Mouse (Mus musculus) heart, embryonic 10.5 days (tissue): ENCODE measurements at regions not wholly inside any gene's neighbourhood (a gene's known extent, or its start where the extent isn't known, plus 50 kb on each side); places are given as distances from the start of the nearest gene placed in this dataset.

Experiments used
- DNase-seq: peaks from one replicate; pipeline ENCODE4 v3.0.0-alpha.2; 2017; ENCODE audit warnings: low spot score
- H3K27ac ChIP-seq: fragments of 300-500 bp; sonication (generic); 2 replicates; pipeline ENCODE4 v1.5.1; 2016; ENCODE audit warnings: mild to moderate bottlenecking
- H3K27me3 ChIP-seq: fragments of 300-500 bp; sonication (generic); 2 replicates; pipeline ENCODE4 v1.6.1; 2016; ENCODE audit warnings: mild to moderate bottlenecking; ENCODE audit not compliant: poor library complexity, insufficient read depth, severe bottlenecking
- H3K36me3 ChIP-seq: fragments of 300-500 bp; sonication (generic); 2 replicates; pipeline ENCODE4 v1.6.1; 2016; ENCODE audit warnings: mild to moderate bottlenecking, moderate library complexity
- H3K4me1 ChIP-seq: fragments of 300-500 bp; sonication (generic); 2 replicates; pipeline ENCODE4 v1.6.1; 2016; ENCODE audit warnings: mild to moderate bottlenecking
- H3K4me3 ChIP-seq: fragments of 300-500 bp; sonication (generic); 2 replicates; pipeline ENCODE4 v1.5.1; 2016; ENCODE audit warnings: mild to moderate bottlenecking, moderate library complexity
- H3K9me3 ChIP-seq: fragments of 300-500 bp; sonication (generic); 2 replicates; pipeline ENCODE4 v1.6.1; 2016; ENCODE audit warnings: mild to moderate bottlenecking, moderate library complexity
- WGBS: fragments of 180-500 bp; shearing (Covaris S2); methylation state at CpG from one replicate; pipeline ENCODE4 v1.1.7; 2016; 5-methylcytosine and 5-hydroxymethylcytosine counted together

- H3K4me1 ChIP-seq: no peaks in the 10 kb centered on the region
- H3K4me3 ChIP-seq: no peak overlapping the region
- H3K27me3 ChIP-seq: peaks cover 13% of the 10 kb centered on the region; the same call in 1 of the 2 replicates
- no peak overlapping the region for H3K27ac ChIP-seq
- DNase-seq: no peak
- WGBS: 74% methylated on average over 2 of the region's 2 CpGs
- H3K36me3 ChIP-seq: no peaks in the 10 kb centered on the region
- no peaks in the 10 kb centered on the region for H3K9me3 ChIP-seq
Observed at GRCm38 (mm10) chr13:72258794-72259193, 295.3 kb upstream of the Irx1 start.

DNA sequence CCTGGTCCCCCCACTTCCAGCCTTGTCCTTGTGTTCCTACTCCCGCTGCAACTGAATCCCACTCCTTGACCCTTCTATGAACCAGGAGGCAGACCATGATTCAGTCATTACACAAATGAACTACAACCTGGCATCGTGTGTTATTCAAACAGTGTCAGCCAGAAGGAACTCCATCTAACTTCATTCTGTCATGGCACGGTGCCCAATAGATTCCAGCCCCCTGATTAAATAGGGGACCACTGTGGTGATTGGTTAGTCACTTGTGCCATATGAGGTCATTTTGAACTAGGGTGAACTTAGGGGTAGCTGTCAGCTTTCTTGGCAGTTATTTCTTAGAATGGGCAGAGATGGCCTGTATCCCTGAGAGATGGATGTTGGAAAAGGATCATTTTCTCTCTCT, 300.9 kb upstream of the Irx1 start:
- no peak for DNase-seq
- H3K27ac ChIP-seq: no peak overlapping the region
- no peaks in the 10 kb centered on the region for H3K36me3 ChIP-seq
- H3K4me3 ChIP-seq: no peak overlapping the region
- peaks cover 13% of the 10 kb centered on the region; the same call in 1 of the 2 replicates for H3K27me3 ChIP-seq
- H3K9me3 ChIP-seq: no peaks in the 10 kb centered on the region
- H3K4me1 ChIP-seq: no peaks in the 10 kb centered on the region
- 85% methylated on average over 3 of the region's 3 CpGs for WGBS

DNA sequence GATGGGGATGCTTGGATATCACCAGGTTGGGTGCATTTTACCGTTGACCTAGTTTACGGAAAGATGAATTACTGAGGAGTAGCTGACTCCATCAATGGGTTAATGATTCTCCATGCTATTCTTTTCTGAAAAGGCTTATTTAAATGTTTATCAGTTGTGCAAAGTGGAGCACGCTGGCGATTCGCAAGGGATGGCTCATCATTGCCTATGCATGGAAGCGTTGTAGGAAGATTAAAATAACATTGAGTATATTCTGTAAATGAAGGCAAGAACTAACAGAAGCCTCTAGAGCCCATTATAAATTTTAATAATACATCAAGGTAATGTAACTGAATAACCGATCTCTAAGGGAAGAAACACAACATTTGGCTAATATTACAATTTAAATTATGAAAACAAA, 301.6 kb upstream of the Irx1 start:
- H3K9me3 ChIP-seq: no peaks in the 10 kb centered on the region
- 88% methylated on average over 7 of the region's 7 CpGs for WGBS

DNA sequence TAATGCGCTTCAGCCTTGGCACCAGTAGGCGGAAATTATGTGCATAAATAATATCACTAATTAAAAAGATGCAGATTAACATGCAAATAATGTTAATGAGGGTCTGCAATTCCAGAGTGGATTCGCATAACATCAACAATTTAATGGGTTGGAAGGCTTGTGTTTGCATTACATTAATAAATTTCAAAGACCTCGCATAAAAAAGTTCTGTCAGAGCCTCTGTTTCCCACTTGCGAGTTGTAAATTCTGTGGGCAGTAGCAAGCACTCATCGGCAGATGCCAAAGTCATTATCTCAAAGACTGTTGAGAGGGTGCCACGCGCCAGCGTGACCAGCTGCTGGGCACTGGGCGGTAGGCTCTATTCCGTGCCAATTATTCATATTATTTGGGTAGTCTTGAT, 302.1 kb upstream of the Irx1 start:
- Histone ChIP-seq H3K27ac (no peak overlapping the region), H3K4me1 (no peaks in the 10 kb centered on the region), H3K4me3 (no peak overlapping the region), H3K36me3 (no peaks in the 10 kb centered on the region), H3K9me3 (no peaks in the 10 kb centered on the region), H3K27me3 (peaks cover 13% of the 10 kb centered on the region; the same call in 1 of the 2 replicates)
- DNase-seq: no peak
- 88% methylated on average over 11 of the region's 11 CpGs for WGBS

More for the DNA sequence above, 301.6 kb upstream of the Irx1 start:
- Histone ChIP-seq H3K36me3 (no peaks in the 10 kb centered on the region), H3K4me1 (no peaks in the 10 kb centered on the region), H3K27ac (no peak overlapping the region), H3K4me3 (no peak overlapping the region), H3K27me3 (peaks cover 13% of the 10 kb centered on the region; the same call in 1 of the 2 replicates)
- no peak for DNase-seq

DNA sequence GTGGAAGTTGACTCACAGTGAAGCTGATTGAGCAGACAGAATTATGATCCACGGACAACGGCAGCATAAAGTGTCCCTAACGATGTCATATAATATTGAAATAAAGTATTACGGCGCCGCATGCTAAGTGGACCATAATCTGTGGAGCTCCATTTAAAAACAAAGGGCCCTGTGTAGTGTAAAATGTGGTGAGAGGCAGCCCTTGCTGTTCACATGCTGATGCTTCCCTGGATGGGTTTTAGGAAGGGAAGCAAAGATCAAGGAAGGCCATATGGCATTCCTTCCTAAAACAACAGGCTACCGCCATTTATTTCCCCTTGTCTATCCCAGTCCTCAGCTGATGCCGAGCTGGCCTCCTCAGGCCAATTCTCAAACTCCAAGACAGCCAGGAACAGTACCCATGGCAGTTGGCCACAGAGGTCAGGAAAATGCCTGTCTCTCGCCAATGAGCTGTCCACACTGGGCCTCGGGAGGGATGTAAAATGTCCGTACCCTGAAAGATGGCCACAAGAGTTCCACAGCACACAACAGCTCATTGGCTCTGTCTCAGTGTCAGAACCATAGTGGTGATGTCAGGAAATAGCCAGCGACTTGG, 302.7 kb upstream of the Irx1 start:
- peaks cover 13% of the 10 kb centered on the region; the same call in 1 of the 2 replicates for H3K27me3 ChIP-seq
- H3K9me3 ChIP-seq: no peaks in the 10 kb centered on the region
- no peak overlapping the region for H3K4me3 ChIP-seq
- H3K36me3 ChIP-seq: no peaks in the 10 kb centered on the region
- H3K27ac ChIP-seq: no peak overlapping the region
- H3K4me1 ChIP-seq: no peaks in the 10 kb centered on the region
- no peak for DNase-seq
- WGBS: 82% methylated on average over 12 of the region's 12 CpGs

GRCm38 (mm10) chr13:72280343-72280742, 316.8 kb upstream of the Irx1 start:
- Histone ChIP-seq H3K27me3 (no peaks in the 10 kb centered on the region), H3K36me3 (no peaks in the 10 kb centered on the region), H3K4me3 (no peak overlapping the region), H3K27ac (no peak overlapping the region), H3K4me1 (peaks cover 3% of the 10 kb centered on the region; the same call in 1 of the 2 replicates), H3K9me3 (no peaks in the 10 kb centered on the region)
- no peak for DNase-seq
- 28% methylated on average over 2 of the region's 2 CpGs for WGBS

DNA sequence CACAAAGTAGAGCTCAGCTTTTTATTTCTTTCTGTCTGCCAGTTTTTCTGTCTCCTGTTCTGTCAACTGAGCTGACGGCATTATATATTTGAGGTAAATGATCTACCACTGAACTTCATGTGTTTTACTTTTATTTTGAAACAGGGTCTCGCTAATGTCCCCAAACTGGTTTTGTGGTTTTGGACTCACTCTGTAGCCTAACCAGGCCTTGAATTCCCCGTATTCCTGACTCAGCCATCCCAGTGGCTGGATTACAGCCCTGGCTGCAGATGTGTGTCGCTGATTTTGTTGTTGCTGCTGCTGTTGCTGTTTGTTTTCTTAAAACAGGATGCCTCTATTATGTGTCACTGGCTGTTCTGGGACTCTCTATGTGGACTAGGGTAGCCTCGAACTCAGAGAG, 317.3 kb upstream of the Irx1 start:
- DNase-seq: no peak
- no peak overlapping the region for H3K4me3 ChIP-seq
- 84% methylated on average over 5 of the region's 5 CpGs for WGBS
- H3K27ac ChIP-seq: no peak overlapping the region
- peaks cover 3% of the 10 kb centered on the region; the same call in 1 of the 2 replicates for H3K4me1 ChIP-seq
- no peaks in the 10 kb centered on the region for H3K27me3 ChIP-seq
- H3K9me3 ChIP-seq: no peaks in the 10 kb centered on the region
- no peaks in the 10 kb centered on the region for H3K36me3 ChIP-seq

GRCm38 (mm10) chr13:72282764-72283163, 319.2 kb upstream of the Irx1 start:
- Histone ChIP-seq H3K4me1 (peaks cover 3% of the 10 kb centered on the region; the same call in 1 of the 2 replicates), H3K4me3 (no peak overlapping the region), H3K36me3 (no peaks in the 10 kb centered on the region), H3K27me3 (0 out of 2 replicates have a peak, but pooled peaks cover 5% of the 10 kb centered on the region), H3K27ac (no peak overlapping the region), H3K9me3 (no peaks in the 10 kb centered on the region)
- 74% methylated on average over 3 of the region's 3 CpGs for WGBS
- DNase-seq: no peak

- Histone ChIP-seq H3K27me3 (0 out of 2 replicates have a peak, but pooled peaks cover 5% of the 10 kb centered on the region), H3K4me1 (peaks cover 3% of the 10 kb centered on the region; the same call in 1 of the 2 replicates), H3K36me3 (no peaks in the 10 kb centered on the region), H3K9me3 (no peaks in the 10 kb centered on the region), H3K27ac (no peak overlapping the region), H3K4me3 (no peak overlapping the region)
- 48% methylated on average over 1 of the region's 1 CpGs for WGBS
- no peak for DNase-seq
Observed at GRCm38 (mm10) chr13:72283701-72284100, 320.2 kb upstream of the Irx1 start.

DNA sequence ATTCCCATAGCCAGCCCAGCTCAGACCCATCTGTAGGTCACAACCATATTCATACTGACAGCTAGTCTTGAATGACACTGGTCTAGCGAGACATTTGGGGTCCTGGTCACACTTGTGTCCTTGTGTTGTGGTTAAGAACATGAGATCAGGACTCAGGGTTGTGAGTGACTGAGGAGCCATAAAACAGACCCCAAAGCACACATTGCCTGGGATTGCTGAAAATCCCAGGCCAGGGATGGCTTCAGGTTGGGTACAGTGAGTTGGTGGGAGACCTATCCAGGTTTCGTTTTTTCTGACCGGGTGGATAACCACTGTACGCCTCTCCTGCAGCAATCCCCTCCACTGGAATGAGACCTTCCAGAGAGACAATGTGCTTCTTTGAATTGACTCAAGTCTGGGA, 322.8 kb upstream of the Irx1 start:
- 96% methylated on average over 4 of the region's 4 CpGs for WGBS
- H3K36me3 ChIP-seq: no peaks in the 10 kb centered on the region
- no peak overlapping the region for H3K27ac ChIP-seq
- H3K9me3 ChIP-seq: no peaks in the 10 kb centered on the region
- no peak overlapping the region for H3K4me3 ChIP-seq
- peak; percentile 58 for DNase-seq
- peaks cover 19% of the 10 kb centered on the region for H3K27me3 ChIP-seq
- H3K4me1 ChIP-seq: peaks cover 3% of the 10 kb centered on the region; the same call in 1 of the 2 replicates

- WGBS: 51% methylated on average over 13 of the region's 13 CpGs
- H3K4me1 ChIP-seq: peaks cover 10% of the 10 kb centered on the region
- peak overlapping the region; percentile 36 for H3K4me3 ChIP-seq
- H3K36me3 ChIP-seq: no peaks in the 10 kb centered on the region
- no peaks in the 10 kb centered on the region for H3K9me3 ChIP-seq
- H3K27me3 ChIP-seq: peaks cover 19% of the 10 kb centered on the region
- no peak for DNase-seq
- no peak overlapping the region for H3K27ac ChIP-seq
Observed at GRCm38 (mm10) chr13:72288381-72289092, 325.0 kb upstream of the Irx1 start.

DNA sequence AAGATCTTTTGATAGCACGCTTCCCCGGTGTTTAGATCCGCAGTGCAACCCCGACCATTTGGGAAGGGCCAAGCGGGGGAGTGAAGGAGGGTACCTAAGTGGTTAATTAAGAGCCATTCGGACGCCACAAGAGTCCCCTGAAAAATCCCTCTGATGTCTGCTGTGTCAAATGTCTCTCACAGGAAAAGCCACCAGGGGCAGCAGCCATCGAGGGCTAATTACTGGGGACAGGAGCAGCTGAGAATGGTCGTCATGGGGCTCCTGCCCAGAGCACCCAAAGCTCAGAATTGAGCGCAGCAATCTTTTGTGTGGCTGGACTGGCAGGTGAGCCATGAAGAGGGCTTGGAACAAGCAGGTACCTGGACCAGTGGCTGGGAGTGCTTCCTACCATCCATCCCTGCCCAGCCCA, 325.6 kb upstream of the Irx1 start:
- Histone ChIP-seq H3K4me1 (peaks cover 10% of the 10 kb centered on the region), H3K9me3 (no peaks in the 10 kb centered on the region), H3K4me3 (peak overlapping the region; percentile 36), H3K36me3 (no peaks in the 10 kb centered on the region), H3K27ac (no peak overlapping the region), H3K27me3 (peaks cover 19% of the 10 kb centered on the region)
- DNase-seq: no peak
- WGBS: 8% methylated on average over 10 of the region's 10 CpGs

- WGBS: 3% methylated on average over 14 of the region's 14 CpGs
- H3K9me3 ChIP-seq: no peaks in the 10 kb centered on the region
- H3K27ac ChIP-seq: no peak overlapping the region
- H3K4me3 ChIP-seq: peak overlapping the region; percentile 46
- peaks cover 10% of the 10 kb centered on the region for H3K4me1 ChIP-seq
- DNase-seq: peak; percentile 81
- no peaks in the 10 kb centered on the region for H3K36me3 ChIP-seq
- H3K27me3 ChIP-seq: peaks cover 36% of the 10 kb centered on the region
Observed at GRCm38 (mm10) chr13:72292361-72292760, 328.8 kb upstream of the Irx1 start.
